Mouse (Mus musculus) hematopoietic stem cell, adult 5-6 weeks (primary cell): ENCODE results near the gene Ikzf2. TPM values are rescaled to one million over a fixed set of nuclear protein-coding genes. Genes with fewer than 3 reads are reported as not detected.

Source experiments
- ATAC-seq, 2 experiments: fragments of 125-278 bp in 1 of 2; replicated peaks in 1 of 2; 2 replicates each; pipeline ENCODE4 v1.8.0; 2016 to 2017; ENCODE audit warnings: inconsistent platforms in 2 of 2, mild to moderate bottlenecking in 2 of 2, moderate number of reproducible peaks in 2 of 2, low read depth in 1 of 2, moderate TSS enrichment in 1 of 2; ENCODE audit not compliant: low FRiP score in 2 of 2, poor library complexity in 2 of 2, severe bottlenecking in 2 of 2, insufficient read depth in 1 of 2, low TSS enrichment in 1 of 2
- total RNA-seq: library from RNA; stranded (forward); fragments of 172-1452, 232-1000 nt; gene quantifications from 2 replicates; pipeline ENCODE4 v1.2.3, GENCODE M21; 2017

Ikzf2 gene
- total RNA-seq, 1 experiment from 2014 or later: 64.6 TPM

GRCm38 (mm10) chr1:69499652-69500051 is 187.4 kb downstream of the Ikzf2 start:
- no peak for ATAC-seq

GRCm38 (mm10) chr1:69498862-69499306 is 188.2 kb downstream of the Ikzf2 start:
- peak in 1 of 2 experiments; percentile 46; a peak in 1 of 4 replicates for ATAC-seq

GRCm38 (mm10) chr1:69496055-69496454 is 191.0 kb downstream of the Ikzf2 start:
- peak; percentile 74 to 86 for ATAC-seq

- ATAC-seq: peak in 1 of 2 experiments; percentile 27; a peak in 1 of 4 replicates
Measured at GRCm38 (mm10) chr1:69493309-69494047, 193.6 kb downstream of the Ikzf2 start.

GRCm38 (mm10) chr1:69492013-69492412 is 195.0 kb downstream of the Ikzf2 start:
- ATAC-seq: no peak

- ATAC-seq: no peak
Measured at GRCm38 (mm10) chr1:69489026-69489425, 198.0 kb downstream of the Ikzf2 start.

GRCm38 (mm10) chr1:69488625-69489024 is 198.4 kb downstream of the Ikzf2 start:
- ATAC-seq: no peak

Other genes with a start within 250 kb of the Ikzf2 start
- gene Spag16, start 139.7 kb upstream of the Ikzf2 start, total RNA-seq: not detected in 2 replicates